Mouse (Mus musculus) ES-E14 (cell line): ENCODE results near the gene Ankrd37. TPM values are rescaled to one million over a fixed set of nuclear protein-coding genes. Genes with fewer than 3 reads are reported as not detected.

Experiments
- DNase-seq: peaks from one replicate; pipeline ENCODE4 v3.0.0-alpha.2; 2013; ENCODE audit warnings: low read depth, low spot score
- H3K27ac ChIP-seq: 2 replicates; pipeline ENCODE4 v1.5.1; 2012; ENCODE audit warnings: low read depth, mild to moderate bottlenecking, low read length, moderate library complexity, mixed read lengths; ENCODE audit not compliant: poor library complexity, insufficient read depth, severe bottlenecking
- H3K36me3 ChIP-seq: 2 replicates; pipeline ENCODE4 v1.6.1; 2012; ENCODE audit warnings: mild to moderate bottlenecking, low read length, moderate library complexity, mixed read lengths; ENCODE audit not compliant: control insufficient read depth, poor library complexity, insufficient read depth, severe bottlenecking
- H3K4me1 ChIP-seq, 2 experiments: fragments of 150-350 bp in 1 of 2; sonication (generic) in 1 of 2; 2 replicates each; pipeline ENCODE4 v1.6.1; 2012; ENCODE audit warnings: low read length in 2 of 2, mild to moderate bottlenecking in 1 of 2, mixed read lengths in 1 of 2; ENCODE audit not compliant: control insufficient read depth in 2 of 2, insufficient read depth in 2 of 2, poor library complexity in 1 of 2
- H3K4me3 ChIP-seq, 2 experiments: fragments of 150-350 bp in 1 of 2; sonication (generic) in 1 of 2; 2 replicates each; pipeline ENCODE4 v1.5.1; 2012; ENCODE audit warnings: low read length in 2 of 2, low read depth in 1 of 2, mild to moderate bottlenecking in 1 of 2, mixed read lengths in 1 of 2; ENCODE audit not compliant: insufficient read depth in 1 of 2, poor library complexity in 1 of 2, severe bottlenecking in 1 of 2
- H3K9ac ChIP-seq: 2 replicates; pipeline ENCODE4 v1.6.1; 2012; ENCODE audit warnings: low read depth, mild to moderate bottlenecking, low read length, mixed read lengths; ENCODE audit not compliant: poor library complexity, insufficient read depth, severe bottlenecking
- H3K9me3 ChIP-seq: fragments of 150-350 bp; sonication (generic); 2 replicates; pipeline ENCODE4 v1.6.1; 2012; ENCODE audit warnings: low read depth, mild to moderate bottlenecking, low read length; ENCODE audit not compliant: control insufficient read depth, insufficient read depth
- CHD2 ChIP-seq: IDR thresholded peaks from 2 replicates; pipeline ENCODE4 v1.6.1; 2014; ENCODE audit warnings: mild to moderate bottlenecking, low read depth, low read length, inconsistent platforms
- HCFC1 ChIP-seq: IDR thresholded peaks from 2 replicates; pipeline ENCODE4 v1.6.1; 2012; ENCODE audit warnings: low read length, inconsistent platforms, borderline replicate concordance; ENCODE audit not compliant: insufficient read depth
- MAFK ChIP-seq: IDR thresholded peaks from 2 replicates; pipeline ENCODE4 v1.6.1; 2014; ENCODE audit warnings: mild to moderate bottlenecking, low read depth, low read length, inconsistent platforms; ENCODE audit not compliant: insufficient read depth
- ZC3H11A ChIP-seq: IDR thresholded peaks from 2 replicates; pipeline ENCODE4 v1.6.1; 2012; ENCODE audit warnings: low read depth, mild to moderate bottlenecking, inconsistent platforms, low read length, borderline replicate concordance
- ZNF384 ChIP-seq: IDR thresholded peaks from 2 replicates; pipeline ENCODE4 v1.6.1; 2012; ENCODE audit warnings: low read depth, low read length, inconsistent platforms
- in situ Hi-C, 2 experiments: fragments of 600-800 bp; cut with MboI; formaldehyde crosslinking; loops; one replicate each; pipeline ENCODE4 v1.15.1; 2025; ENCODE audit warnings: low sequenced_read_pairs in 2 of 2, inconsistent platforms in 1 of 2; ENCODE audit not compliant: unreplicated experiment in 2 of 2
- total RNA-seq: library from RNA; depleted of rRNA; stranded (reverse); fragments of 300-350 nt; gene quantifications from 2 replicates; pipeline ENCODE4 v1.2.3, GENCODE M21; 2012

Ankrd37 gene
- total RNA-seq, 1 experiment, result 12.3 TPM

GRCm38 (mm10) chr8:46007050-46007672, 1.7 kb upstream of the Ankrd37 start:
- Histone ChIP-seq H3K4me1 (0 out of 4 replicates have a peak, but pooled peaks cover 0 to 2% of the 10 kb centered on the region in 2 experiments), H3K4me3 (no peak overlapping the region), H3K9ac (no peak overlapping the region), H3K36me3 (no peaks in the 10 kb centered on the region), H3K27ac (no peak overlapping the region), H3K9me3 (no peaks in the 10 kb centered on the region)
- TF ChIP-seq CHD2, result no peak
- TF ChIP-seq MAFK, result no peak
- TF ChIP-seq HCFC1, result no peak
- TF ChIP-seq ZNF384, result no peak
- no peak for TF ChIP-seq ZC3H11A
- DNase-seq, result no peak
- in situ Hi-C loops, result no loop called here

- Histone ChIP-seq H3K9ac (peak overlapping the region; percentile 67), H3K27ac (peak overlapping the region; percentile 76; the same call in 1 of the 2 replicates), H3K4me1 (0 out of 4 replicates have a peak, but pooled peaks cover 0 to 1% of the 10 kb centered on the region in 2 experiments), H3K36me3 (peaks cover 4% of the 10 kb centered on the region; the same call in 1 of the 2 replicates), H3K4me3 (peak overlapping the region; percentile 54 to 66), H3K9me3 (no peaks in the 10 kb centered on the region)
- TF ChIP-seq ZNF384, result no peak
- TF ChIP-seq MAFK, result no peak
- no peak for TF ChIP-seq CHD2
- TF ChIP-seq HCFC1, result 0 out of 2 replicates have a peak, but pooled peaks have one; percentile 37
- TF ChIP-seq ZC3H11A, result no peak
- in situ Hi-C loops, result no loop called here
- peak; percentile 95 for DNase-seq
These were observed 5.5 kb downstream of the Ankrd37 start for GRCm38 (mm10) chr8:45999784-46000705.

GRCm38 (mm10) chr8:45999138-45999783, 6.2 kb downstream of the Ankrd37 start, which contains the start of gene Lrp2bp:
Gene Lrp2bp, plus strand, starts transcription at chr8:45999303.
- H3K9me3 ChIP-seq, result no peaks in the 10 kb centered on the region
- peaks cover 4% of the 10 kb centered on the region; the same call in 1 of the 2 replicates for H3K36me3 ChIP-seq
- DNase-seq, result peak; percentile 12
- in situ Hi-C loops, result no loop called here
- peak within 1 kb of the TSS; percentile 67 for H3K9ac ChIP-seq
- 0 out of 2 replicates have a peak, but pooled peaks have one; percentile 24 for TF ChIP-seq HCFC1
- no peak for TF ChIP-seq MAFK
- no peak for TF ChIP-seq CHD2
- TF ChIP-seq ZC3H11A, result no peak
- no peak for TF ChIP-seq ZNF384
- peak within 1 kb of the TSS; percentile 76; the same call in 1 of the 2 replicates for H3K27ac ChIP-seq
- 0 out of 4 replicates have a peak, but pooled peaks cover 0 to 1% of the 10 kb centered on the region in 2 experiments for H3K4me1 ChIP-seq
- peak within 1 kb of the TSS; percentile 54 to 66 for H3K4me3 ChIP-seq

GRCm38 (mm10) chr8:45998228-45998627, 7.3 kb downstream of the Ankrd37 start:
- in situ Hi-C loops, result no loop called here
- Histone ChIP-seq H3K4me3 (no peak overlapping the region), H3K9me3 (no peaks in the 10 kb centered on the region), H3K27ac (no peak overlapping the region), H3K36me3 (peaks cover 4% of the 10 kb centered on the region; the same call in 1 of the 2 replicates), H3K4me1 (0 out of 4 replicates have a peak, but pooled peaks cover 0 to 1% of the 10 kb centered on the region in 2 experiments), H3K9ac (no peak overlapping the region)
- no peak for DNase-seq
- no peak for TF ChIP-seq ZC3H11A
- no peak for TF ChIP-seq ZNF384
- TF ChIP-seq CHD2, result no peak
- TF ChIP-seq MAFK, result no peak
- no peak for TF ChIP-seq HCFC1
